Mouse (Mus musculus) lung, postnatal 0 days (tissue): ENCODE measurements around the gene Slc17a6.

Source experiments
- CTCF ChIP-seq: IDR thresholded peaks from 2 replicates; pipeline ENCODE4 v1.5.1; 2016; ENCODE audit warnings: antibody characterized with exemption, mild to moderate bottlenecking
- EP300 ChIP-seq: IDR thresholded peaks from 2 replicates; pipeline ENCODE4 v1.6.1; 2016; ENCODE audit warnings: antibody characterized with exemption, mild to moderate bottlenecking, control low read depth

DNA sequence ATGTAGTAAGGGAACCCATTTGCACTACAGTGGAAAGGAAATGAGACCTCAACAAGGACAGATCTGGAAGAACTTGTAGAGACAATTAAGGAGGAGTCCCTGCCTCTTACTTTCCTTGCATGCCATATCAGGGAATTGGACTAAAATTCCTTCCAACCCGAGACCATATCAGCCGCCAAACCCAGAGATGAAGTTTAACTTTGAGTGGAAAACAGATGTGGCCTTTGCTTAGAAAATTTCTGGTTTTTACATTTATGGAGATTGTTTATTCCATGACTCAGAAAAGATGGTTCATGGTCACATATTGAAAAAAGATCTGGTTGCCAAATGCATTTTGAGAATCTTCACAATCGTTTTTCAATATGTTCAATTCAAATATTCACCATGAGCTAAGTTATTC is 87.7 kb downstream of the Slc17a6 start:
- no peak for TF ChIP-seq CTCF
- TF ChIP-seq EP300 = no peak
